Mouse (Mus musculus): ENCODE measurements around the gene Notch1.

The Notch1 gene

DNA sequence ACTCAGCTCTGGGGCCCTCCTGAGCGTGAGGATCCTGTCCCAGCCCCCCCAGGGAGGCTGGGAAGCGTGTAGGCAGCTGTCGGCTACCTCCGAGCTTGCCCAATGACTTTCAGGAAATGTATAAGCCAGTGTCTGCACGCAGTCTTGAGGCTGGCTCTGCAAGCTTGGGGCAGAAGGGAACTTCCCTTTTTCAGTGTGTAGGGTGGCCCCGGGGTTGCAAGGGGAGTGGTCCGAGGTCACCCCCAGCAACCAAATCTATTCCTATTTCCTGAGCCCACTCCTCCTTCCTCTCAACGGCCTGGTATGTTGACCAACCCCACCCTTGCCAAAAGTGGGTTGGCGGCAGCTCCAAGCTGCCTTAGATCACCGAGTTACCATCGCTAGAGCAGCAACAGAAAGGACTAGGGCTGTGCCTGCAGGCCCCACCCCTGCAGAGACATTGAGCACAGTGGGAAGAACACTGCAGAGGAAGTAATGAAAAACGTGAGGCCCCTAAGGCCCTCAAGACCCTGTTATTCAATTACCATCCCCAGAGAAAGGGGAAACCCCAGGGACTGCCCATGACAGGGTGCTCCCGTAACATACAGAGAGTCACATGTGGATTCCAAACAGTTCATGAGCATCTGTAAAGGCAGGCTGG is 33.1 kb downstream of the Notch1 start:
- DNase-seq (ENCODE audit: inconsistent age in 2 of 2, low spot score in 1 of 2): no peak

- no peak for DNase-seq (ENCODE audit: inconsistent age in 2 of 2, low spot score in 1 of 2)
Observed at GRCm38 (mm10) chr2:26482824-26483223, 33.6 kb downstream of the Notch1 start.

GRCm38 (mm10) chr2:26481724-26482495 is 34.6 kb downstream of the Notch1 start:
- DNase-seq (ENCODE audit: inconsistent age in 2 of 2, low spot score in 1 of 2): no peak

DNA sequence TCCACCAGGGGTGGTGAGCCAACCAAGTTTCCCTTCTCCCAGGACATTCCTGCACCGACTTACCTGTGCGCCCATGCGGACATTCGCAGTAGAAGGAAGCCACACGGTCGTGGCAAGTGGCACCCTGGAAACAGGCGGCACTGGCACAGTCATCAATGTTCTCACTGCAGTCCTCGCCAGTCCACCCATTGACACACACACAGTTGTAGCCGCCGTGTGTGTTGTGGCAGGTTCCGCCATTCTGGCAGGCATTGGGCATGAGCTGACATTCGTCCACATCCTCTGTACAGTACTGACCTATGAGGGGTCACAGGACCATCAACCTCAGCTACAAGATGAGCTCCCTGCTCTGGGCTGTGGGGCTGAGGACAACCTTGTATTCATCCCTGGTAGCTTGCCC is 35.6 kb downstream of the Notch1 start:
- DNase-seq (ENCODE audit: inconsistent age in 2 of 2, low spot score in 1 of 2): no peak

DNA sequence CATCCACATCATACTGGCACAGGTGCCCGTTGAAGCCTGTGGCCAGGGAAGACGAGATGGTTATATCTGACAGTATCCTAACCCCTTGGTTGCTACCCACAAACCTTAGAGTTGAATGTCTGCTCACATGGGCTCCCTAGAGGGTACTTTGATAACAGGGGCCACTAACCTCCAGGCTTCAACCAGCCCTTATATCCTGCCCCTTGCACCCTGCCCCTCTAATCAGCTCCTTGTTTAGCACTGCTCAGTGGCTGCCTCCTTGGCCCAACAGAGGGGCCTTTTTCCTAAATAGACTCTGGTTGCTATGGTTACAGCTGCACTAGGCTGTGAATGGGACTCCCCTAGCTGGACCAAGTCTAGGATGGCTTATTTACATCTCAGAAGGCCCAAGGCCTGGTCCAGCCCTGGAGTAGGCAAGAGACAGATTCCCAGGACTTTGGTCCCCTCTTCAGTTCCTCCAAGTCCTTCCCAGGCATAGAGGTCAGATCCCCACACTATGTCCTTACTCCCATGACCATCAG is 37.7 kb downstream of the Notch1 start:
- DNase-seq (ENCODE audit: inconsistent age in 2 of 2, low spot score in 1 of 2): no peak

DNA sequence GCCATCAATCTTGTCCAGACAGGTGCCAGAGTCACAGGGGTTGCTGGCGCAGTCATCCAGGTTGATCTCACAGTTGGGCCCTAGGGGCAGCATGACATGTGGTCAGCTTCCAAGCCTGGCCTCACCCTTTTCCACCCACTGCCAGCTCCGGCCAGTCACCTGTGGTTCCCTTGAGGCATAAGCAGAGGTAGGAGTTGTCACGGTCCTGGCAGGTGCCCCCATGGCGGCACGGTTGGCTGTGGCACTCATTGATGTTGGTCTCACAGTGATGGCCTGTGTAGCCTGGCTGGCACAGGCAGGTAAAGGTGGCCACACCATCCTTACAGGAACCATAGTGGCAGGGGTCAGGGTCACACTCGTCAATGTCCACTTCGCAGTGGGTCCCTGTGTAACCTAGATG is 38.6 kb downstream of the Notch1 start:
- no peak for DNase-seq (ENCODE audit: inconsistent age in 2 of 2, low spot score in 1 of 2)

- no peak for DNase-seq (ENCODE audit: inconsistent age in 2 of 2, low spot score in 1 of 2)
Observed at GRCm38 (mm10) chr2:26475505-26476430, 40.7 kb downstream of the Notch1 start.

DNA sequence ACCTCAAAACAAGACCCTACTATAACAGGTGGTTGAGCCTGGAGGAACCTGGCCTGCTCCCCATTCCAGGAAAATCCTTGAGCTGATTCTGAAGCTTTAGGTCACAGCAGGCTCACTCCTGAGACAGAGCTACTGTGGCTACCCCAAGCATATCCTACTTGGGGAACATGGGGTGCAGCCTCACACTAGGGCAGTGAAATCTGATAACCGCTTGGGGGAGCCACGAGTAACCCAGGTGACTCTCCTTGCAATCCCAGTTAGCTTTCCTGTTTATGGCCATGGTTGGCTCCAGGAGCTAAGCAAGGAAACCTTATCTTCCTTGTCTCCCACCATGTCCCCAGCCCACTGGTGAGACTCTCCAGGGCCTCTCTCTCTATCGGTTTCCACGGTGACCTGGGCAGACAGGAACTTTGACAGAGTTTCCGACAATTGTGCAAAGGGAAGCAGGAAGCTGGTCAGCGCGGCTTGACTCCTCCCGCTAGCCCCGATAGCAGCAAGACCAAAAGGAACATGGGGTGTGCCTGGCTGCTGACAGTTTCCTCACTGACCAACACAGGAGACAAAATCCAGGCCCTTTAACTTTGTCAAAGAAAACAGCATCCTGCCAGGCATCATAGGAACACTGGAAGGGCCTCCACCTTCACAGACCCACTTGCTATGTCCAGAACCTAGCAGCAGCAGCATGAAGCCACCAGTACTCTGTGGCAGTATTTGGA is 41.5 kb downstream of the Notch1 start:
- DNase-seq (ENCODE audit: inconsistent age in 2 of 2, low spot score in 1 of 2): peak; percentile 72 to 84

DNA sequence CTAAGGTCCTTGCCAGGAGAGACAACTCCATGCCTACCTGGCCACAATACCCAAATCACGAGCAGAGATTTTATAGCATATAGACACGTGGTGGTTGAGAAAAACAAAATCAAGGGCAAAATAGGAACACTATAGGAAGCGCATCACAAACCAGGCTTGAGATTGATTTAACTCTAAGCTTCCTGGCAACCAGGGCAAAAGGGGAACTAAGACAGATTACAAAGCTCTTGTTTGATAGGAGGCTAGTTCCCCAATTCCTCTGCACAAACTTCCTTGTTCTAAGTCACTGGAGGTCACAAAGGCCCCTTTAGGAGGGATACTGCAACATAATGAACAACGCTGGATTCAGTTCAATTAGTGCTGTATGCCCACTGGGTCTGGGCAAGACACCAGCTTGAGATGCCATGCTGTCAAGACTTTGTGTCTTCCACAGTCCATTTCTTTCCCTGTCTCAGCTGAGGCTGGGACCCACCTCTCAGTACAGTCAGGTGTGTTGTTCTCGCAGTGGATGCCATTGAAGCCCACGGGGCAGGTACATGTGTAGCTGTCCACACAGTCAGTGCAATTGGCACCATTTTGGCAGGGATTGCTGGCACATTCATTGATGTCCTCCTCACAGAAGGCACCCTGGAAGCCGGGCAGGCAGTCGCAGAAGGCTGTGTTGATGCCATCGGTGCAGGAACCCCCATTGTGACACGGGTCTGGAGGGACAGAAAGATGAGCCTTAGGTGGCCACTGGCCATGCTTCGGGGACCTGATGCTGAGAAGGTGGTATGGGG is 44.0 kb downstream of the Notch1 start:
- no peak for DNase-seq (ENCODE audit: inconsistent age in 2 of 2, low spot score in 1 of 2)

DNA sequence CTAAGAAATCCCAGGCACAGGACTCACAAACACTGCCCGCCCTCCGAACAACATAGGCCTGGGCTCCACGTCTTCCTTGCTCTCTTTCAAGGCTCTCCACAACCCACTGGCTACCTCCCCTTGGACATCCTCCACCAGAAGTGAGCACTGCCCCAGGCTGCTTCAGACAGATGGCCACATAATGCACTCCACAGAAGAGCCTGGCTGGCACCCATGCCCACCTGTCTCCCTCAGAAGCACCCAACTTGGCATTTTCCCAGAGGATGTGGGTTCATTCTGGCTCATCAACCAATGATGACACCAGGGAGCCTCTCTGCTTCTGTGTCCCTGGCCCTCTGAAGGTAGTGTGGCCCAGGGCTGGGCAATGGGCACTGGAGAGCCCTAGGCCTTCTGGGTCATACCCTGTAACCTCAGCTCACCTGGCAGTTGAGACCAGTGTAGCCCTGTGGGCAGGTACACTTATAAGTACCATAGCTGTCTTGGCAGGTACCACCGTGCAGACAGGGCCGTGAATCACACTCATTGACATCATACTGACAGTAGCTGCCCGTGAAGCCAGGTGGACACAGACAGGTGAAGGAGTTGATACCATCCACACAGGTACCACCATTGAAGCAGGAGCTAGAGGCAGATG is 44.7 kb downstream of the Notch1 start:
- no peak for DNase-seq (ENCODE audit: inconsistent age in 2 of 2, low spot score in 1 of 2)

DNA sequence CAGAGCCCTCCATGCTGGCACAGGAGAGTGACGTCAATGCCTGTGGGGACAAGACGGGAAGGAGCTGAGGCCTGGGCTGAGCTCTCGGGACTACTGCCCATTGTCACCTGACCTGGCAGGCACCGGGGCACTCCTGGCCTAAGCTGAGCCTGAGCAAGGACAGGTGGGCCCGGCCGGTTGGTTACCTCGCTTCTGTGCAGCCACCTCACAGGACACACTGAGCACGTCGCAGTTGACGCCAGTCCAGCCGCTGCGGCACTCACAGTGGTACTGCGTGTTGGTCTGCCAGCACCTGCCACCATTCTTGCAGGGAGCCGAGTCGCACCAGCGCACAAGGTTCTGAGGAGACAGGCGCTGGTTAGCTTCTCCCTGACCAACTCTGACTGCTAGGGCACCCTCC is 45.5 kb downstream of the Notch1 start:
- DNase-seq (ENCODE audit: inconsistent age in 2 of 2, low spot score in 1 of 2): no peak

DNA sequence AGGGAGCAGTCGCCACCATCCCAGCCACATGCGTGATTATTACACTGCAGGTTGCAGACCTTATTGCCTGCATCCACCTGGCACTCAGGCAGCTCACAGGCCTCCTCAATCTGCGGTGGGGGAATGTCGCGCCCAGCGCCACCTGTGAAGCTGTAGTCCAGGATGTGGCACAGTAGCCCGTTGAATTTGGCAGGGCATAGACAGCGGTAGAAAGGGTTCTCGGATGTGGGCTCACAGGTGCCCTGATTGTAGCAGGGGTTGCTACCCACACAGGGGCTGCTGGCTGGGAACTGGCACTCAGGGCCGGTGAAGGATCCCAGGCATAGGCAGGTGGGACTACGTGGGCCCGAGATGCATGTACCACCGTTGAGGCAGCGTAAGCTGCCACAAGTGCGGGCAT is 48.1 kb downstream of the Notch1 start:
- no peak for DNase-seq (ENCODE audit: inconsistent age in 2 of 2, low spot score in 1 of 2)

DNA sequence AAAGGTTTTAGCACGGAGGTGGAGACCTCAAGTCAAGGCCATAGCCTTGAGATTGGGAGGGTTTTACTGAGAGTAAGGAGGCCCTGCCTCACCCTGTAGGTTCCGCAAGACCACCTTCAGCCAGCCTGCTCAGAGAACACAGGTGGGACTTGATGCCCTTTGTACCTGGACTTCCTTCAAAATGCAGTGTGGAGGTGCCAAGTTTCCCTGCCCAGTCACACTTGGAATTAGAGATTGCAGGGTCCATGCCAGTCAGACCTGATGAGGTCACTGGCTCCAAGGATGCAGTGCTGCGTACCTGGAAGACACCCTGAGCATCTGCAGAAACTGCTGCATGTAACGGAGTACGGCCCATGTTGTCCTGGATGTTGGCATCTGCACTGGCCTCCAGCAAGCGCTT is 53.1 kb downstream of the Notch1 start:
- no peak for DNase-seq (ENCODE audit: inconsistent age in 2 of 2, low spot score in 1 of 2)

DNA sequence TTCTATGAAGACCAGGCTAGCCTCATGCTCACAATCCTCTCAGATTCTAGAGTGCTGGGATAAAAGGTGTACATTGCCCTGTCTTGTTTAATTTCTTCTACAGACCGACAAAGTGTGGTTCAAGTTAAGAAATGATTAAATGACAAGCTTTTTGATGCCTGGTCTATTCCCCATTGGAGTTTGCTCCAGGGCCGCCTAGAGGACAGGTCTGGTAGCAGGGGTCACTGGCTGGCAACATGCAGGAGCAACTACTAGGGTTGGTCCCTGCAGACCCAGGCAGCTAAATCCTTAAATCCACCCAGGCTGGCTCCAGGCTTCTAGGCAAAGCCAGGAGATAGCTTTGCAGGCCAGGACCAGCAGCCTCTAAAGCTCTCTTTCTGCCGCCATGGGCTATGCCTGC is 53.5 kb downstream of the Notch1 start:
- no peak for DNase-seq (ENCODE audit: inconsistent age in 2 of 2, low spot score in 1 of 2)

DNA sequence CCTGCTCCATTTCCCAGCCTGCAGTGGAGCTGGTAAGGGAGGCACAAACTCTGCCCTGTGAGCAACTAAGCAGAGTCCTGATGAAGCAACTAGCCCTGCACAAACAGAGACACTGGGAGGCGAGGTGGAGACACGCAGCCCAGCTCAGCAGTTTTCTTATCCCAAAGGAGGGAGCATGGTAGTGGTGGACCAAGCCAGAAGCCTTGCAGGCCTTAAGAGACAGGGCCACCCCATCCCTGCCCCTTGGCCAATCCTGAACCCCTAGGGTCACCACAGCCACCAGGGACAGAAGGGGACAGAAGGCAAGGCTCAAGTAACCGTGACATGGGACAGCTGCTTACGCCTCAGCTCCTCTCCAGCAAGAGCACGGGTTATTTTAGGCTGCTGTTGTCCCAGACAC is 54.8 kb downstream of the Notch1 start:
- no peak for DNase-seq (ENCODE audit: inconsistent age in 2 of 2, low spot score in 1 of 2)

- DNase-seq (ENCODE audit: inconsistent age in 2 of 2, low spot score in 1 of 2): no peak
Observed at GRCm38 (mm10) chr2:26460837-26461236, 55.6 kb downstream of the Notch1 start.

- DNase-seq (ENCODE audit: inconsistent age in 2 of 2, low spot score in 1 of 2): no peak
Observed at GRCm38 (mm10) chr2:26460097-26460646, 56.3 kb downstream of the Notch1 start.

DNA sequence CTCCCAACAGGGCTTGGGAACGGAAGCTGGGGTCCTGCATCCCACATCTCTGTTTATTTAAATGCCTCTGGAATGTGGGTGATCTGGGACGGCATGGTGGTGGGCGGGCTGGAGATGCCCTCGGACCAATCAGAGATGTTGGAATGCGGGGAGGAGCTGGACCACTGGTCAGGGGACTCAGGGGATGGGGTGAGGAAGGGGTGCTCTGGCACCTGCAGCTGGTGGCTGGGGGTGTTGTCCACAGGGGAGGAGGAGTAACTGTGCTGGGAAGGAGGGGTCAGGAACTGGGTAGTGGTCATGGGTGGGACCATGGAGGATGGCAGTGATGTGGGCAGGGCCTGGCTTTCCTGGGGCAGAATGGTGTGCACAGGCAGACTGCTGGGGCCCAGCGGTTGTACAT is 57.0 kb downstream of the Notch1 start:
- no peak for DNase-seq (ENCODE audit: inconsistent age in 2 of 2, low spot score in 1 of 2)

- no peak for DNase-seq (ENCODE audit: inconsistent age in 2 of 2, low spot score in 1 of 2)
Observed at GRCm38 (mm10) chr2:26458402-26459124, 57.9 kb downstream of the Notch1 start.
